Mouse (Mus musculus): ENCODE results near the gene Hectd4. TPM values are rescaled to one million over a fixed set of nuclear protein-coding genes. Genes with fewer than 3 reads are reported as not detected.
A peak's percentile ranks its signal among the peaks of the same experiment; 100 is the strongest.

Hectd4 gene
- total RNA-seq, 2 experiments from 2014 or later: 13.7 to 13.8 TPM

GRCm38 (mm10) chr5:121244365-121244731, 24.3 kb downstream of the Hectd4 start:
- intact Hi-C loops (cut with DNase I): no loop called here
- no peak for DNase-seq
- TF ChIP-seq CTCF (IDR thresholded peaks at IDR 0.05): no peak

GRCm38 (mm10) chr5:121245201-121245600, 25.2 kb downstream of the Hectd4 start:
- TF ChIP-seq CTCF (IDR thresholded peaks at IDR 0.05): no peak
- no peak overlapping the region for H3K4me3 ChIP-seq
- no peak for DNase-seq
- H3K27ac ChIP-seq: no peak overlapping the region
- intact Hi-C loops (cut with DNase I): no loop called here

More at GRCm38 (mm10) chr5:121244365-121244731, 24.3 kb downstream of the Hectd4 start:
- Histone ChIP-seq H3K4me3 (no peak overlapping the region), H3K27ac (no peak overlapping the region)

DNA sequence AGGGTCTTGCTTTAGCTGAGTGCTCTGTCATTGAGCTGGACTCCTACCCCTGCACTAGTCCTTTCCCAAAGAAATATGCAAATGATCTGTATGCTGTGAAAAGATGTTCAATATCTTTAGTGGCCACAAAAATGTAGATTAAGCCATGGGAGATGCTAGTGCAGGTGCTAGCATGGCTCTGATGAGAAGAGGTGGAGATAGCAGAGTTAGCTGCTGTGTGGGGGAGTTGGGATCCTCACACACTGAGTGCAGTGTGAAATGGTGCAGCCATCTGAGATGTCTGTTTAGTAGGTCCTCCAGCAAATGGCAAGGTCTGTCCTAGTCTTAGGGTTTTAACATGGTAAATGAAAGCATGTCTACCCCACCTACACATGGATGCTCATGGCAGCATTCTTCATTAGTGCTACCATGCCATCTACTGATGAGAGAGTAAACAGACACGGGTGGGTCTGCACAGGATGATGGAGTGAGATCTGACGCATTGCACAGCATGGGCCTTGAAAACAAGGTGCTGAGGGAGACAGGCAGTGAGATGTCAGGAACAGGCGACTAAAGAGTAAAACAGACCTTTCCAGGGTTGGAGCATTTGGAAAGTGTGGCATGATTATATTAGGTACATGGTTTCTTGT, 28.9 kb downstream of the Hectd4 start:
- Histone ChIP-seq H3K4me3 (no peak overlapping the region), H3K27ac (no peak overlapping the region)
- TF ChIP-seq CTCF (IDR thresholded peaks at IDR 0.05): no peak
- DNase-seq: no peak
- intact Hi-C loops (cut with DNase I): no loop called here

- H3K4me3 ChIP-seq: no peak overlapping the region
- no peak for DNase-seq
- no peak for TF ChIP-seq CTCF (IDR thresholded peaks at IDR 0.05)
- intact Hi-C loops (cut with DNase I): no loop called here
- no peak overlapping the region for H3K27ac ChIP-seq
Observed at GRCm38 (mm10) chr5:121249693-121250092, 29.7 kb downstream of the Hectd4 start.

DNA sequence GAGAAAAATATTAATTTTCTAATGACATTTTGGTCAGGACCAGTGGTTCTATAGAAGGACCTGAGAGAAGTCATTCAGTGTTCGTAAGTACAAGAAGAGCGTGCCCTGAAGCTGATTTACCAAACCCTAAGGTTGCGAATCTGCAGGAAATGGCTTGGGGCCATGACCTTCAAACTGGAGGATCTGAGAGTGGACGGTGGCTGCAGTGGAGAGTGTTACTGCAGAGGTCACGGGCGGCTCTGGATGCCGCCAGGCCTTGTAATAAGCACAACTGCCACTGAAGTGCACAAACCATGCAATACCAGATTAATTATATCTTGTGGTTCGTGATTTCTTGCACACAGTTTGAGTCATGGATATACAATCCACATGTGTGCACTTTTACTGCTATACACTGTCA, 31.8 kb downstream of the Hectd4 start:
- peak; percentile 42 for DNase-seq
- TF ChIP-seq CTCF (IDR thresholded peaks at IDR 0.05): no peak
- H3K27ac ChIP-seq: no peak overlapping the region

DNA sequence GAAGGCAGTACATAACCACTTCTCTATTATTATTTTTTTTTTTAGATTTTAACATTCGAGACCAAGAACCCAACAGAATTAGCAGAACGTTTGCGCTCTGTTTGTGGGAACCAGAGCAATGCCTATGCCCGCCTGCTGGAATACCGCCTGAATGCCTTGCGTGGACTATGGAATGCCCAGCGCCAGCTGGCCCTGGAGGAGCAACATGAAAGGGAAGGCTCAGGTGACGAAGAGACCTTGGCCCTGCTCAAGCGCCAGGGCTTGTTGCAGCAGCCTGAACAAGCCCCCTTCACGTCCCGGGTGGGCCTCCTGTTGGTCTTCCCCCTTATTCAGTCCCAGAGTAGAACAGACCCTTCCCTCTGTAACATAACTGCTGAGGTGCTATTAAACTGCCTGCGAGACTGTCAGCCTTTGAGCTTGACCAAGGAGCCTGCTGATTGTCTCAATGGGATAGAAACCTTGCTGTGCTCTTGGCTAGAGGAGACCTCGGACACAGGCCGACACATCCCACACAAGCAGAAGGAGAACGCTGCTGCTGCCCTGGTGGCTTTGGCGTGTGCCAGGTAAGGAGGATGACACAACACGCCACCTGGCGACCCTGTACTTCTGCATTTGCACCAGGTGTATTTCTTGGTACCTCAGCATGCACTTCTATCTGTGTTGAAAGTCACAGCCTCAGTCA, 33.9 kb downstream of the Hectd4 start:
- TF ChIP-seq CTCF (IDR thresholded peaks at IDR 0.05): no peak
- Histone ChIP-seq H3K4me3 (no peak overlapping the region), H3K27ac (no peak overlapping the region)
- intact Hi-C loops (cut with DNase I): no loop called here
- no peak for DNase-seq

More for the DNA sequence above, 31.8 kb downstream of the Hectd4 start:
- intact Hi-C loops (cut with DNase I): no loop called here
- H3K4me3 ChIP-seq: no peak overlapping the region

- no peak overlapping the region for H3K27ac ChIP-seq
- intact Hi-C loops (cut with DNase I): no loop called here
- no peak for DNase-seq
- TF ChIP-seq CTCF (IDR thresholded peaks at IDR 0.05): no peak
- H3K4me3 ChIP-seq: no peak overlapping the region
Observed at GRCm38 (mm10) chr5:121254977-121255376, 35.0 kb downstream of the Hectd4 start.

DNA sequence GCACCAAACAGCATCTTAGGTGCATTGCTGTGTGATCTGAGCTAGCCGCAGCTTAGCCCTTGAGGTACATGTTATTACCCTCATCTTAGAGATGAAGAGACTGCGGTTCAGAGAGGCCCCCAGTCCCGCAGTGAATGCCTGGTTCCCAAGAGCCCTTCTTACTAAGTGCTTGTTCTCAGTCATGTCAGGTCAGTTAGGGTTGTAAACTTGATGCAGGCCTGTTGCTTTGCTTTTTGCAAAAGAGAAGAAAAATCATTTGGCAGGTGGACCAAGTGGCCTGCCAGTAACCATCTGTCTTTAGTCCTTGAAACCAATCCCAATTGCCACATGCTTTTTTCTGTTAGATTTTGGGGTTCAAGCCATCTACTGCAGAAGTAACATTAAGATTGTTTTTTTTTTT, 41.8 kb downstream of the Hectd4 start:
- DNase-seq: no peak
- H3K4me3 ChIP-seq: no peak overlapping the region
- no peak overlapping the region for H3K27ac ChIP-seq
- TF ChIP-seq CTCF (IDR thresholded peaks at IDR 0.05): no peak
- intact Hi-C loops (cut with DNase I): no loop called here

DNA sequence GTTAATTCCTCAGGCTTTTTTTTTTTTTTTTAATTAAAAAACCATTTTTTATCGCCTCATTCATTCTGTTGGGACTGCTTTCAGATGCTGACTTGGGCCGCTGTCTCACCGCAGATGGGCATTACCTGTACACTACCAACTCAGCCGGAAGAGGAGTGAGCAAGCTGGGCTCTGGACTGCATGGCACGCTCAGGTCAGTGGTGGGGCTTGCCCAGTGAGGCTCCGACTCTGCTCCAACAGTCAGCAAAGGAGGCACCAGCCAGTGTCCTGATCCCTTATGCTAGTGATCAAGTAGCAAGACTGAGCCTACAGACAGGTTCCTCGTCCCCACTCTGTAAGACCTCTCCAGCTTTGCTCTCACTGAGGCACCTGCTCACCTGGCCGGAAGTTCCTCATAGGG, 42.4 kb downstream of the Hectd4 start:
- intact Hi-C loops (cut with DNase I): no loop called here
- peak overlapping the region; percentile 43; the same call in 1 of the 2 replicates for H3K27ac ChIP-seq
- no peak for DNase-seq

GRCm38 (mm10) chr5:121264593-121264992, 44.6 kb downstream of the Hectd4 start:
- no peak for TF ChIP-seq CTCF (IDR thresholded peaks at IDR 0.05)
- no peak overlapping the region for H3K4me3 ChIP-seq
- no peak overlapping the region for H3K27ac ChIP-seq
- DNase-seq: no peak
- intact Hi-C loops (cut with DNase I): no loop called here

More for the DNA sequence above, 42.4 kb downstream of the Hectd4 start:
- H3K4me3 ChIP-seq: no peak overlapping the region
- TF ChIP-seq CTCF (IDR thresholded peaks at IDR 0.05): no peak

- DNase-seq: peak; percentile 61
- Histone ChIP-seq H3K27ac (no peak overlapping the region), H3K4me3 (no peak overlapping the region)
- intact Hi-C loops (cut with DNase I): loop anchor here (1.0 kb wide), 1 partner anchor 52 kb away; no protein-coding TSS in a partner anchor
- peak; percentile 81 for TF ChIP-seq CTCF (IDR thresholded peaks at IDR 0.05)
Observed at GRCm38 (mm10) chr5:121266741-121267382, 46.8 kb downstream of the Hectd4 start.

GRCm38 (mm10) chr5:121271046-121271445, 51.0 kb downstream of the Hectd4 start:
- Histone ChIP-seq H3K27ac (no peak overlapping the region), H3K4me3 (no peak overlapping the region)
- intact Hi-C loops (cut with DNase I): no loop called here
- DNase-seq: no peak
- no peak for TF ChIP-seq CTCF (IDR thresholded peaks at IDR 0.05)

DNA sequence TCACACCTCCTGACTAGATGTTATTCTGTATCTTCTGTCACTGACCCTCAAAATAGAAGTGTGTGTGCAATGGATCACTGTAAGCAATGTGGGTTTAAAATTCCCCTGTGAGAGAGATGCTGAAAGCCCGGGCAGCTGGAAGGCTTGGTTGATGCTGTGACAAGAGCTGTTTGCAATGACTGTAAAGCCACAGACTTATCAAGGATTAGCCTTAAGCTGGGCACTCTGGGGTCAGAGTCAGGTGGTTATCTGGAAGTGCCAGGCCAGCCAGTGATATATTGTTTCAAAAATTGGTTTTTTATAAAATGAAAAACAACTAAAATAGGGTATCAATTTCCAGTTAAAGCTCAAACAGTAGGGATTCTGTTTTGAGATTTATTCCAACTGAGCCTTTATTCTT, 56.8 kb downstream of the Hectd4 start:
- intact Hi-C loops (cut with DNase I): no loop called here
- no peak for DNase-seq
- TF ChIP-seq CTCF (IDR thresholded peaks at IDR 0.05): no peak
- Histone ChIP-seq H3K27ac (no peak overlapping the region), H3K4me3 (no peak overlapping the region)
